Mouse (Mus musculus) CD4-positive, CD25-positive, alpha-beta regulatory T cell, adult 2 months (primary cell): ENCODE measurements around the gene C1qtnf2.

Source experiments
- DNase-seq: peaks from one replicate; pipeline ENCODE4 v3.0.0-alpha.2; 2012; ENCODE audit warnings: low read depth, low spot score

C1qtnf2 gene

DNA sequence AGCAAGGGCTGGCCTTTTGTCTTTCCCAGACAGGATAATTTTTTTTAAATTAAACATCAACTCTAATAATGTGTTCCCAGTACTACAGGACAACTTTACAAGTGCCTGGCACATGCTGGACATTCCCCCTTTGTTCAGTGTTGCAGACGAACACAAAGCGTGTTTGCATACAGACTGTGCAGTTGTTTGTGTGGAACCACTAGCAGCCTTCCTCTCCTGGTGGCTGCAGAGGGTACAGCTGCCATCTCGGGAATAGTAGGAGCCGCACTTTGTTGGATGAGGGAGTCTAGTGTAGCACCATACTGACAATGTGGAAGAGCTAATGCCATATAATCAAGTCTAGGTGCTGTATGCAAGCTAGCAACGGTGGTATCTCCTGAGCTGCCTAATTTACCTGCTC is 57.5 kb downstream of the C1qtnf2 start:
- no peak for DNase-seq

DNA sequence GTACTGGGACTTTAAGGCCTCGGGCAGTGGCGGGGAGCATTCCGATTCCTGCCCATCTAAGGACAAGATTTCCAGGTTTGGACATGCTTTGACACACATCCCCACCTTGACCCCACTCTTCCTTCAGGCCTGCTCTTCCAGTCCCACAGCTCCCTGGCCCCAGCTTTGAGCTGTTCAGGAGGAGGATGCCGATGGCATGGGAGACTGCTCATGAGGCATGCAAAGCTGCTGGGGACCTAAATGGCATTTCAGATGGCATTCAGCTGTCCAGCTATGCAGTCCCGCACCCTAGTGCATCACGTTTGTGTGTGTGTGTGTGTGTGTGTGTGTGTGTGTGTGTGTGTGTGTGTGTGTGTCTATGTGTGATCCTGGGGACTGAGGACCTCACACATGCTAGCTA is 63.0 kb downstream of the C1qtnf2 start:
- DNase-seq: no peak

DNA sequence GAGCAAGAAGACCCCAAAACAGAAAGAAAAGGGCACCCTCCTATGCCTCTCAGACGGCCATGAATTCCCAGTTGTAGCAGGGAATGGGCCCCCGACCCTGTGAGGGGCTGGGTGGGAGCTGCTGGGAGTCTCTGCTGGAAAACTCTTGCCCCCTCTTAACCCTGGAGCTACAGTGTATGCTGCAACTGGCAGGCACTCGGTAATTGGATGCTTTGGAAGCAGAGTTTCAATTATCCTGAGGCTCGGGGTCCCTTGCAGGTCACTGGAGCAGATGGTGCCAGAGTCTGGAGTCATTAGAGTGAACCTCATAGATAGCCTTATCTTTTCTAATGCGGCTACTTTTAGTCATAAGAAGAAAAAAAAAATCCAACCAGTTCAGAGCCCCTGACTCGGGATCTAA is 65.8 kb downstream of the C1qtnf2 start:
- DNase-seq: no peak
